Comparison of ENCODE assay signal across 9 mouse cellular contexts in genomic region chr17:85679651-85680050, GRCm38 (mm10). TPM values are rescaled to one million over a fixed set of nuclear protein-coding genes. Genes with fewer than 3 reads are reported as not detected.
A peak's percentile ranks its signal among the peaks of the same experiment; 100 is the strongest.
DNase-seq lines count a peak whose midpoint lies in the region; ATAC-seq lines count a peak whose summit lies in the region.
"Had no signal": no experiment of that assay in that cellular context is flagged by ENCODE, and none has a peak within 500 bp of the region (broad histone marks: within the 10 kb centered on the region; RNA-seq: fewer than 3 reads in every experiment).

No protein-coding gene starts in this region.

- H3K27me3 ChIP-seq in midbrain, embryonic 10.5 days (ENCODE audit: low read depth, poor library complexity, severe bottlenecking), result peaks cover 100% of the 10 kb centered on the region
- H3K27me3 ChIP-seq in midbrain, embryonic 15.5 days (replicated peaks), result peaks cover 73% of the 10 kb centered on the region
- peaks cover 61% of the 10 kb centered on the region for H3K27me3 ChIP-seq in forebrain, embryonic 14.5 days (replicated peaks; ENCODE audit: control insufficient read depth, insufficient read depth, low read length)
- peaks cover 65% of the 10 kb centered on the region for H3K27me3 ChIP-seq in limb, embryonic 11.5 days (ENCODE audit: control insufficient read depth, insufficient read depth, low read length)
- H3K27me3 ChIP-seq in stomach, embryonic 14.5 days (ENCODE audit: control insufficient read depth, insufficient read depth, low read length), result peaks cover 18% of the 10 kb centered on the region; the same call in 1 of the 2 replicates

- under 1% methylated on average over 15 of the region's 15 CpGs for WGBS in midbrain, embryonic 10.5 days
- WGBS in midbrain, embryonic 15.5 days, result 2% methylated on average over 15 of the region's 15 CpGs
- WGBS in forebrain, embryonic 14.5 days, result under 1% methylated on average over 15 of the region's 15 CpGs
- under 1% methylated on average over 15 of the region's 15 CpGs for WGBS in limb, embryonic 11.5 days
- WGBS in stomach, embryonic 14.5 days, result 4% methylated on average over 15 of the region's 15 CpGs

- H3K36me3 ChIP-seq in midbrain, embryonic 10.5 days, result no peaks in the 10 kb centered on the region
- H3K36me3 ChIP-seq in midbrain, embryonic 15.5 days (replicated peaks), result no peaks in the 10 kb centered on the region
- H3K36me3 ChIP-seq in forebrain, embryonic 14.5 days (ENCODE audit: control insufficient read depth, insufficient read depth, low read length), result no peaks in the 10 kb centered on the region
- no peaks in the 10 kb centered on the region for H3K36me3 ChIP-seq in limb, embryonic 11.5 days (ENCODE audit: control insufficient read depth, insufficient read depth, low read length)
- H3K36me3 ChIP-seq in stomach, embryonic 14.5 days (ENCODE audit: control insufficient read depth, insufficient read depth, low read length), result no peaks in the 10 kb centered on the region

- no peak overlapping the region; the same call in 1 of the 2 replicates for H3K4me2 ChIP-seq in midbrain, embryonic 15.5 days
- no peak overlapping the region; the same call in 1 of the 2 replicates for H3K4me2 ChIP-seq in forebrain, embryonic 14.5 days (ENCODE audit: low read length)
- H3K4me2 ChIP-seq in limb, embryonic 11.5 days (ENCODE audit: low read depth, severe bottlenecking), result peak overlapping the region; percentile 41
- peak overlapping the region; percentile 40 for H3K4me2 ChIP-seq in stomach, embryonic 14.5 days (replicated peaks; ENCODE audit: low read depth, low read length)

- peak; percentile 72 for DNase-seq in midbrain, embryonic 10.5 days (ENCODE audit: low spot score)
- DNase-seq in forebrain, embryonic 14.5 days (ENCODE audit: low spot score), result no peak
- peak; percentile 83 for DNase-seq in limb, embryonic 11.5 days (ENCODE audit: low spot score)
- no peak for DNase-seq in layer of hippocampus, adult 9-11 months
- DNase-seq in cerebellum, adult 9-11 months, result no peak
- no peak for DNase-seq in cerebellum, adult 18-20 months

- no peak overlapping the region for H3K9ac ChIP-seq in midbrain, embryonic 15.5 days
- no peak overlapping the region for H3K9ac ChIP-seq in forebrain, embryonic 14.5 days (ENCODE audit: low read length)
- H3K9ac ChIP-seq in limb, embryonic 11.5 days (ENCODE audit: low read length), result no peak overlapping the region
- H3K9ac ChIP-seq in stomach, embryonic 14.5 days (replicated peaks; ENCODE audit: low read depth, low read length), result peak overlapping the region; percentile 45; the same call in 1 of the 2 replicates

- no peaks in the 10 kb centered on the region for H3K9me3 ChIP-seq in midbrain, embryonic 10.5 days (replicated peaks)
- no peaks in the 10 kb centered on the region for H3K9me3 ChIP-seq in midbrain, embryonic 15.5 days
- no peaks in the 10 kb centered on the region for H3K9me3 ChIP-seq in forebrain, embryonic 14.5 days (replicated peaks; ENCODE audit: control insufficient read depth, low read length)
- no peaks in the 10 kb centered on the region for H3K9me3 ChIP-seq in limb, embryonic 11.5 days (ENCODE audit: control insufficient read depth, low read length)
- H3K9me3 ChIP-seq in stomach, embryonic 14.5 days (ENCODE audit: control insufficient read depth, low read depth, low read length), result no peaks in the 10 kb centered on the region

- H3K27ac ChIP-seq in midbrain, embryonic 10.5 days (replicated peaks), result no peak overlapping the region
- no peak overlapping the region for H3K27ac ChIP-seq in midbrain, embryonic 15.5 days
- no peak overlapping the region for H3K27ac ChIP-seq in forebrain, embryonic 14.5 days (ENCODE audit: low read depth, low read length)
- H3K27ac ChIP-seq in limb, embryonic 11.5 days (replicated peaks; ENCODE audit: low read depth, low read length), result no peak overlapping the region
- peak overlapping the region; percentile 77 for H3K27ac ChIP-seq in stomach, embryonic 14.5 days (ENCODE audit: low read length)

- peak overlapping the region; percentile 26; the same call in 1 of the 2 replicates for H3K4me3 ChIP-seq in midbrain, embryonic 10.5 days
- H3K4me3 ChIP-seq in midbrain, embryonic 15.5 days, result no peak overlapping the region
- no peak overlapping the region for H3K4me3 ChIP-seq in forebrain, embryonic 14.5 days (ENCODE audit: low read depth, low read length)
- peak overlapping the region; percentile 8; the same call in 1 of the 2 replicates for H3K4me3 ChIP-seq in limb, embryonic 11.5 days (ENCODE audit: low read depth, low read length)
- peak overlapping the region; percentile 18; the same call in 1 of the 2 replicates for H3K4me3 ChIP-seq in stomach, embryonic 14.5 days (ENCODE audit: low read depth, low read length)

- H3K4me1 ChIP-seq in midbrain, embryonic 10.5 days, result peaks cover 18% of the 10 kb centered on the region
- H3K4me1 ChIP-seq in midbrain, embryonic 15.5 days, result peaks cover 8% of the 10 kb centered on the region
- no peaks in the 10 kb centered on the region for H3K4me1 ChIP-seq in forebrain, embryonic 14.5 days (ENCODE audit: control insufficient read depth, insufficient read depth, low read length)
- peaks cover 3% of the 10 kb centered on the region for H3K4me1 ChIP-seq in limb, embryonic 11.5 days (ENCODE audit: control insufficient read depth, insufficient read depth, low read length)
- H3K4me1 ChIP-seq in stomach, embryonic 14.5 days (ENCODE audit: control insufficient read depth, insufficient read depth, low read length), result peaks cover 4% of the 10 kb centered on the region; the same call in 1 of the 2 replicates

- no peak for ATAC-seq in midbrain, embryonic 15.5 days (replicated peaks)
- peak; percentile 44; the same call in 1 of the 2 replicates for ATAC-seq in forebrain, embryonic 14.5 days
- no peak for ATAC-seq in limb, embryonic 11.5 days (ENCODE audit: insufficient number of reproducible peaks, low FRiP score, low TSS enrichment, low read depth)
- ATAC-seq in stomach, embryonic 14.5 days (ENCODE audit: insufficient number of reproducible peaks, insufficient read depth, low FRiP score, low read depth), result peak; percentile 68; the same call in 1 of the 2 replicates

RNA-seq across cellular contexts. Expression of gene Six2, which starts 8.4 kb away (rescaled TPM):
- 1.6 and 3.0 TPM in 2 replicates for polyA plus RNA-seq in midbrain, embryonic 10.5 days (2016; fragmentation: Nextera tagmentation; extraction: Ambion mirVana)
- polyA plus RNA-seq in midbrain, embryonic 15.5 days (2015; fragmentation: Nextera tagmentation; extraction: Ambion mirVana), result 0.27 and 0.49 TPM in 2 replicates
- polyA plus RNA-seq in forebrain, embryonic 14.5 days (2014; fragmentation: Nextera tagmentation; extraction: Ambion mirVana), result 0.23 TPM in 2 replicates
- 7.8 and 8.4 TPM in 2 replicates for polyA plus RNA-seq in limb, embryonic 11.5 days (2014; fragmentation: Nextera tagmentation; extraction: Ambion mirVana)
- polyA plus RNA-seq in stomach, embryonic 14.5 days (2014; fragmentation: Nextera tagmentation; extraction: Ambion mirVana), result 7.6 and 8.9 TPM in 2 replicates
- polyA plus RNA-seq: liver, embryonic 16.5 days had no signal

Comparison
In these comparisons a context has a peak if more than half of its experiments do, and no peak if none do; other contexts are left out.
1. H3K4me3 ChIP-seq: peak in midbrain, embryonic 10.5 days (single experiment), limb, embryonic 11.5 days (single experiment) and stomach, embryonic 14.5 days (single experiment); none in midbrain, embryonic 15.5 days (single experiment) and forebrain, embryonic 14.5 days (single experiment).
2. DNase-seq: peak in midbrain, embryonic 10.5 days (single experiment) and limb, embryonic 11.5 days (single experiment); none in forebrain, embryonic 14.5 days (single experiment), layer of hippocampus, adult 9-11 months (single experiment), cerebellum, adult 9-11 months (single experiment) and cerebellum, adult 18-20 months (0 of 2).
3. ATAC-seq: peak in forebrain, embryonic 14.5 days (single experiment) and stomach, embryonic 14.5 days (single experiment); none in midbrain, embryonic 15.5 days (single experiment) and limb, embryonic 11.5 days (single experiment).
4. H3K4me2 ChIP-seq: peak in limb, embryonic 11.5 days (single experiment) and stomach, embryonic 14.5 days (single experiment); none in midbrain, embryonic 15.5 days (single experiment) and forebrain, embryonic 14.5 days (single experiment).